In genomic region chr9:120110211-120111018, GRCm38 (mm10) we compare ENCODE assay signal across 1 mouse cellular context.
TF ChIP-seq lines count a peak whose summit lies in the region.

Gene Slc25a38, plus strand, starts transcription at chr9:120110374.

TF ChIP-seq in CH12.LX, 34 proteins besides CTCF, POLR2A, EP300 and RAD21 (continued from another document):
- 0 out of 2 replicates have a peak, but pooled peaks have one; percentile 33 for TF ChIP-seq E2F4 (IDR thresholded peaks at IDR 0.05; ENCODE audit: insufficient replicate concordance, low read depth, low read length)
- TF ChIP-seq NELFE (IDR thresholded peaks at IDR 0.05; ENCODE audit: low read depth, low read length) = peak; percentile 60
- no peak for TF ChIP-seq USF1 (IDR thresholded peaks at IDR 0.05; ENCODE audit: low read depth, low read length)
- no peak for TF ChIP-seq JUND (conservative IDR thresholded peaks at IDR 0.05; ENCODE audit: low read depth, low read length)
- TF ChIP-seq TCF12 (IDR thresholded peaks at IDR 0.05; ENCODE audit: low read depth, low read length) = peak; percentile 45; the same call in 1 of the 2 replicates
- no peak for TF ChIP-seq GABPA (IDR thresholded peaks at IDR 0.05; ENCODE audit: insufficient replicate concordance, low read depth, low read length)
- TF ChIP-seq MXI1 (IDR thresholded peaks at IDR 0.05; ENCODE audit: low read depth, low read length) = peak; percentile 75; the same call in 1 of the 2 replicates
- peak; percentile 80 for TF ChIP-seq HCFC1 (IDR thresholded peaks at IDR 0.05; ENCODE audit: low read depth, low read length)
- TF ChIP-seq USF2 (conservative IDR thresholded peaks at IDR 0.05; ENCODE audit: low read depth, low read length) = no peak
- TF ChIP-seq ZC3H11A (IDR thresholded peaks at IDR 0.05; ENCODE audit: low read depth, low read length) = no peak
- peak; percentile 72 for TF ChIP-seq SMC3 (IDR thresholded peaks at IDR 0.05; ENCODE audit: low read depth, low read length)
- peak; percentile 96 for TF ChIP-seq UBTF (IDR thresholded peaks at IDR 0.05; ENCODE audit: low read depth, low read length)
- peak; percentile 91 for TF ChIP-seq SIN3A (IDR thresholded peaks at IDR 0.05; ENCODE audit: low read length)
- peak; percentile 55; the same call in 1 of the 2 replicates for TF ChIP-seq RCOR1 (conservative IDR thresholded peaks at IDR 0.05; ENCODE audit: low read depth, low read length)
- TF ChIP-seq BHLHE40 (IDR thresholded peaks at IDR 0.05; ENCODE audit: low read depth, low read length) = peak; percentile 42; the same call in 1 of the 2 replicates
- peak; percentile 21; the same call in 1 of the 2 replicates for TF ChIP-seq TBP (conservative IDR thresholded peaks at IDR 0.05; ENCODE audit: low read depth, low read length)
- peak; percentile 86 for TF ChIP-seq ZMIZ1 (IDR thresholded peaks at IDR 0.05; ENCODE audit: low read depth, low read length)
- no peak for TF ChIP-seq CHD1 (IDR thresholded peaks at IDR 0.05; ENCODE audit: low read depth, low read length)
- peak; percentile 84 for TF ChIP-seq IRF4 (IDR thresholded peaks at IDR 0.05; ENCODE audit: low read depth, low read length)
- TF ChIP-seq JUN (IDR thresholded peaks at IDR 0.05; ENCODE audit: insufficient read depth, low read depth, low read length) = 0 out of 2 replicates have a peak, but pooled peaks have one; percentile 30
- no peak for TF ChIP-seq NRF1 (IDR thresholded peaks at IDR 0.05; ENCODE audit: low read depth, low read length)
- TF ChIP-seq MAX (IDR thresholded peaks at IDR 0.05; ENCODE audit: low read length) = peak; percentile 59; the same call in 1 of the 2 replicates
